Mouse (Mus musculus) megakaryocyte-erythroid progenitor cell, adult 5-6 weeks (primary cell): ENCODE measurements at regions not wholly inside any gene's neighbourhood (a gene's known extent, or its start where the extent isn't known, plus 50 kb on each side); places are given as distances from the start of the nearest gene placed in this dataset.

Source experiments
- ATAC-seq: replicated peaks from 2 replicates; pipeline ENCODE4 v1.8.0; 2016; ENCODE audit warnings: mild to moderate bottlenecking, inconsistent platforms; ENCODE audit not compliant: severe bottlenecking, poor library complexity, low FRiP score, low TSS enrichment

DNA sequence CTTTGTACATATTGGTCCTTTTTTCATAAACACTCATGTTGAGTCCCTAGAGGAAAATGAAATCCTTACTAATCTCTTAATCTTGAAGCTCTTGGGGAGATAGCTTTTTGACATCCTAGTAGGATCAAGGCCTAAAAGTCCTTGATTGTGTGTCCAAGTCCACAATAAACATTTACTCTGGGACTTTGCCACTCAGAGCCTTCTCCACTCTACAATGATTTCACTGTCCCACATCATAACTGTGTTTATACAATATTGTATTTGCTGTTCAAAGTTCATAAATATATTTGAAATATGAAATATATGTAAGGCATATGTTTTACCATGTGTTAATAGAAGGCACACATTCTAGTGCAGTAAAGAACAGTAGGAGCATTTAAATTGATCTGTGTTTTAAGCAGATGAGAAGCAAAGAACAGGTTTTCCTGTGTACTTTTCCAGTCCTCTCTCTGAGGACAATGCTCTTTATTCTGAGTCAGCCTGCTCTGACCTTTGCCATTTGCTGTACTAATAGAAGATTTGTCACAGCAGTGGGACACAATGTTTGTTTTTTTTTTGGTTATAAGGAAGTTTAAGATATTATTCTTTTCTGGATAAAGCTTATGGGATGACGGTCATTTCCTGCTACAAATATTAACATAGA is 130.7 kb upstream of the Gprin3 start:
- no peak for ATAC-seq

DNA sequence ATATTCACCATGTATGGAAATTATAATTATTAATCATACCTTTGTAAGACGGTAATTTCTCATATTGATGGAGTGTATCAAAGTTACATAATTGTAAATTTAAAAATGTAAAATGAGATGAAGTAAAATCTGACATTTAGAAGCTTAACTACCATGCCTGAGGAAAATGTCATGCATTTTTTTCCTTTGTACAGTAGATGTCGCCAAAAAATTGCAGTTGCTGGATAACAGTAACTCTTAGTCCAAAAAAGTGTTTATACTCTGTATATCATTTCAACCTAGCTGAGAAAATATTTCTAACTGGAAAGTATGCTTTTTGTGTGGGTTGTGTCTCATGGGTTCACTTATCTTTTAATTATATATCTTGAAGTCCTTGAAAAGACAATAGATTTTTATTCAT is 110.9 kb upstream of the Gprin3 start:
- no peak for ATAC-seq

DNA sequence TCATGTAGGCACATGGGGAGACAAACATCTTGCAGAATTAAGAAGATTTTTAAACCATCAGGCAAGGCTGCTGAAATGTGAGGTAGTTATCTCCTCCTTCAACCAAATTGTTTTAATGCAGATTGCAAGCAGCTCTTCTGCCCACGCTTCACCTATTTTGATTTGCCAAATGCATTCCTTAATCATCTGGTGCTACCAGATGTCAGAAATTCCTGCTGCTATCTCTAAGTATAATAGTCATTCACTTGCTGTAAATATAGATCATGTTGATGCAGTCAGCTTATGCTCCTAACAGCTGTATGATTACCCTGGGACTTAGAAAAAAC is 98.8 kb upstream of the Gprin3 start:
- no peak for ATAC-seq

DNA sequence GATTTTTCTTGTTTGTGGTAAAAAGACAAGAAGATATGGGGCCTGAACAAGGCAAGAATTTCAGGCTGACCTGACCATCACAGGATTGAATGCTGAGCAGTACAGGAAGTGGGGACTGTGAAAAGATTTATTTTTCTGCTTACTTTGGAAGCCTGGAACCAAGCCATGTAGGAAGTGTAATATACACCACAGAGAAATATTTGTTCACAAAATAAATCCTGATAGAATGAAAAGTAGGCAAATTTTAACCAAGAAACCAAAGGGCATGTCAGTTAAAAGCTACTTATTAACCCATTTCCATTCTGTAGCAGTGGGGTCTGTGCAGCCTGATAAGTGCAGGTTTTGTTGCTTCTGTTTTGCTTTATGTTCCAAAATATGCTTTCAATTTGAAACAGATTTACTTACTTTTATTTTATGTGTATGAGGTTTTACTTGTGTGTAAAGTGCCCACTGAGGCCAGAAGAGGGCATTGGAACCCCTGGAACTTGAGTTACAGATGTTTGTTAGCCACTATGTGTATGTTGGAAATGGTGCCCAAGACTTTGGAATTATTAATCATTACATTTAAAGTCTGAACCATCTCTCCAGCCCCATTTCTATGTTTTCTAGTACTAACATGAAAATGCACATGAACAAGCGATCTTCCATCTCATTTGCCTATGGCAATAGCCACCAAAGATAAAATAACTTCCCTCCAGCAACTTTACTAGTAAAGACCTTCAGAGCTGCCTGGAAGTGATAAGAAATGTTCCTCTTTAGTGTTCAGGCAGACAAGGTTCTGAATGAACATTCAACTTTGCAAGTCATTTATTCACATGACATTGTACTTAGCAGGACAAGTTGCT is 98.2 kb upstream of the Gprin3 start:
- ATAC-seq: no peak

DNA sequence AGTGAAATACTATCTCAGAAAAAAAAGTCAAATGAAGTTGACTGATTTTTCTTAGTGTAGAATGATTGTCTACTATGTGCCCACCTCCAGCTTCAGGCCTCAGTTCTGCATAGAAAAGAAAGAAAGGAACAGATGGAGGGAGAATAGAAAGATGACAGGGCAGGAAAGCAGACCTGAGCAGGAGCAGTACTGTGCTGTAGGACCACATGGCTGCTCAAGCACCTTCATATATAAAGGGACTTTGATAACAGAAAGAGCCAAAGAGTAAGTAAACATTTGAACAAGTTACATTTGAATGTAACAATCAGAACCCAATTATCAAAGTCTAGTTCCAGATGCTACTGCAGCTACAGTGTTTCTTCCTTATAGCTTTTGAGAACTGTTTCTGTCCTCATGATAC is 96.9 kb upstream of the Gprin3 start:
- ATAC-seq: no peak

DNA sequence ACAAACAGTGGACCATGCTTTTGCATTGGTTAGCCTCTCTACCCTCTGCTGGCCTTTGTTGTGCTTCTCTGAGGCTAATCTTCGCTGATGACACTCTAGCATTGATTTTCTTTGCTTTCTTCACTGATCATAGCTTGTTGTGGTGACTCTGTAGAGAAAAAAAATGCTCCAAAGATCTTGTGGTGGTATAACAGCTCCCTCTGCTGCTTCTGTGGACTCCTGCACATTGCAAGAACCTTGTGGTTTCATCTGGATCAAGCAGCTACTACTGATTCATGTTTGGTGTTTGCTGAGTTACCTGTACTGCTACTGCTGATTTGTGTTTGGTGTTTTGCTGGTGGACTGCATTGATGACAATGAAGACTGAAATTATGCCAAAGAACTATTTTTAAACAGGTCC is 74.7 kb upstream of the Gprin3 start:
- ATAC-seq: no peak

DNA sequence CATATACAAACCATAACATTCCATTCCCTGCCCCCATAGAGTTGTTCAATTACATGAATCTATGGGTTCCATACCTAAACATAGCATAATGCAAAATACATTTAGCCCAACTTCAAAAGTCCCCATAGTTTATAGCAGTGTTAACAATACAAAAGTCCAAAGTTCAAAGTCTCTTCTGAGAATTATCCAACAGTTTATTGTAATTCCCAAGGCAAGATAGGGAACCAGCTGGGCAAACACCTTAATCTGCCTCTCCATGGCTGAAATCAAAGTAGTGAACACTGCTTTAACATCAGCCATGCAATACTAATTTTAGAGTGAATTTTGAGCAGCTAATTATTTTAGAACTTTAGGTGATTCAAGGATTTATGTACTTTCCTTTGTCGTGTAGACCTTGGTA is 72.7 kb upstream of the Gprin3 start:
- no peak for ATAC-seq

DNA sequence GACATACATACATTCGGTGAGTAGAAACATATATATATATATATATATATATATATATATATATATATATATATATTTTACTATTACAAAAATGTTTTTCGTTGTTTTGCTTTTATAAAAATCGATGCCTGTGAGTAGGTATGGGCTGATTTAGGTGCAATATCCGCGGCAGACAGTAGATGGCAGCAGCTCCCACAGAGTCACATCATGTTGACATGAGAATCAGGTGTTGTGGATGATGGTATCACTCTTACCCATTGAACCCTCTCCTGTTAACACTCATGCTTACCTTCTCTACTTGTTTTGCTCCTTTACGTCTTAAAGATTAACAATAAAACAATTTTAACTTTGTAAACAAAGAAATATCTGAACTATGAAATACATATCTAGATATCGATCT is 72.0 kb upstream of the Gprin3 start:
- 0 out of 2 replicates have a peak, but pooled peaks have one; percentile 67 for ATAC-seq

DNA sequence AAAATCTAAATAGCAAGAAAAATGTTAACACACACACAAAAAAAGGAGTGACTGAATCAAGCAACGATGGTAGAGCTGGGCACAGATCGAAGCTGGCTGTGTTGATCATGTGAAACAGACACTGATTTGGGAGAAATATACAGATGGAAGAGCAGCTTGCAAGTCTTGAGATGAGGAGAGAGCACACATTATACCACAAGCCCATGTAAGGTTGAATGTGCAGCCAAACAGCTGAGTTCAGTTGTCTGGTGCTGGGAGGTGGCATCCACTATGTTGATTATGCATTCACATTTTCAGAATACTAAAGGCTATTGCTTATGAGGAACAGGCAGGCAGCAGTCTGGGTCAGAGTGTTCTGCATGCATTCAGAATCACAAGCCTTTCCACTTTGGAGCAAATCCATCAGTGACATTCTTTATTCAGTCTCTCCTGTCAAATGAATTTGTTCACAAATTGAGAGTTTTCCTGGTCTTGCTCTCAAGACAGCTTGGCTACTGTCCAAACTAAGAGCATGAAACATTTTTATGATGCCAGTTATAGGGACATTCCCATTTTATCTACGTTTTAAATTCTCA is 63.0 kb upstream of the Gprin3 start:
- ATAC-seq: no peak

DNA sequence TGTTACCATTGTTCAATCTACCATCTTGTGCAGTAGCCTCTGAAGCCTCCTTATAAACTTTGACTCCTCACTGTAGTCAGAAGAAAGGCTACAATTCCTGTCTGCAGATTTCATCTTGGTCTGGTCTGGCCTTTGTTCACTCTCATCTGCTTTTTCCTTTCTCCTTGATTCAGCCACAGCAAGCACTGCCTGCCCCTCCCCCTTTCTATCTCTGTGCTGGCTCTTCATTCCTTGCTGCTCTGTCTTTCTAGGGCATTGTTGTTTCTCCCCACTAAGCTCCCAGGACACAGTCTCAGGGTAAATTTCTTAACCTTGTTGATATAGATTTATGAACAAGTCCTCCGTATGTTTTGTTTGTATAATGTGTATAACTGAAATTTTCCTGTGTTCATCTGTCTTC is 62.3 kb upstream of the Gprin3 start:
- no peak for ATAC-seq

DNA sequence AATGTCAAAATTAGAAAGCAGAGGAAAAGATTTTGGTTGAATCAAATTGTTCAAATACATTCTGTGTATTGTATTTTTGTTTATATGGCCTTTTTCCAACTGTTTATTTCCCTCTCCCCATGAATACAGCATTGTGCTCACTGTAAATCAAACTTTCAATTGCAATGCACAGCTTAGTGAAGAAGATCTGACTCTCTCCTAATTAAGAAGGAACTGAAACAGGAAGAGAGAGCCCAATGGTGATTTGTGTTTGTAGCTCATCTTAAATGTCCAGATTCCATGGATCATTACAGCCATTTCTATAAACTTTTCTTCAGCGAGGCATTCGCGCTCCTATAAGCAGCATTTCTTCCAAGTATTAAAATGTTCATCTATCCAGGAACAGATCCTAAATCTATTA is 57.9 kb upstream of the Gprin3 start:
- no peak for ATAC-seq

DNA sequence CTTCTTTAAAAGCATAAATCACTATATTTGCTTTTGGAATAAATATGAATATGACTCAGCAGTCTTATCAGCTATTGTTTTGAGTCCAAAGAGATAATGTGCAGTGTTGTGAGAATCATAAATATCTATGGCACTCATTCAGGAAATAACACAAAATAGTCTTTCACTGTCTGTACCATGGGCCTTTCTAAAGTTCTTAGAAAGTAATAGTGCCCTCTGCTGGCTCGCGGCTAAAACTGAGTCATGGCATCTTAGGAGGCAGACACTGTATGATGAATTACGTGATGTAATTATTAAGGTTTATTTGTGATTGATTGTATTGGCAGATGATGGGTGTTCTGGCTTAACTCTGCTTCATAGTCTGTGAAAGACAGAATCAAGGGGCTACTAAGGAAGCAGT is 57.5 kb upstream of the Gprin3 start:
- ATAC-seq: peak; percentile 84
